Mouse (Mus musculus) adrenal gland, postnatal 25 days (tissue): Measurements from ENCODE around the gene Katnbl1. TPM values are rescaled to one million over a fixed set of nuclear protein-coding genes. Genes with fewer than 3 reads are reported as not detected.
A peak's percentile ranks its signal among the peaks of the same experiment; 100 is the strongest.
"Not testable (repeated sequence)": the region's sequence is repeated elsewhere in the genome, so short reads cannot be mapped to it uniquely, and the experiment has no call there.

ENCODE experiments used
- DNase-seq: peaks from one replicate; pipeline ENCODE4 v3.0.0; 2021; ENCODE audit warnings: mixed read lengths
- total RNA-seq: library from RNA; stranded (reverse); gene quantifications from 2 replicates; pipeline ENCODE4 v1.2.3, GENCODE M21; 2021

Gene Katnbl1
- total RNA-seq, 1 experiment from 2014 or later: 12.0 TPM

GRCm38 (mm10) chr2:112392689-112393088 is 13.7 kb downstream of the Katnbl1 start:
- no peak for DNase-seq

GRCm38 (mm10) chr2:112393958-112394357 is 14.9 kb downstream of the Katnbl1 start:
- no peak for DNase-seq

DNA sequence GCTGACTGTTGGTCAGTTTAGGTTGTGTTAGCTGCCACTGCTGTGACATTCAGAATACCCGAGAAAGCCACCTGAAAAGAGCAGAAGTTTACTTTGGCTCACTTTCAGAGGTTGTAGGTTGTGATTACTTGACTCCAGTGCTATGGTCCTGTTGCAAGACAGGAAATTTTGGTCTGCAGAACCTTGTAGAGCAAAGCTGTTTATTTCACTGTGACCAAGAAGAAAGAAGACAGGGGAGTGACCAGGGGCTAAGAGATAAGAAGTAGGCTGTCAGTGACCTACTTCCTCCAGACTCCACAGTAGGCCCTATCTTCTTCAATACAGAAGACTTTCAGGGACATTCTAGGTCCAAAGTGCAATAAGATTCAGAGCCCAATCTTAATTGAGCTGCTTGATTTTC is 17.6 kb downstream of the Katnbl1 start:
- DNase-seq: no peak

- DNase-seq: no peak
Observed at GRCm38 (mm10) chr2:112407030-112407429, 28.0 kb downstream of the Katnbl1 start.

GRCm38 (mm10) chr2:112425308-112425707 is 46.3 kb downstream of the Katnbl1 start:
- no peak for DNase-seq

- not testable (repeated sequence) for DNase-seq
Observed at GRCm38 (mm10) chr2:112428534-112428933, 49.5 kb downstream of the Katnbl1 start.

GRCm38 (mm10) chr2:112429665-112430064 is 50.7 kb downstream of the Katnbl1 start:
- no peak for DNase-seq

DNA sequence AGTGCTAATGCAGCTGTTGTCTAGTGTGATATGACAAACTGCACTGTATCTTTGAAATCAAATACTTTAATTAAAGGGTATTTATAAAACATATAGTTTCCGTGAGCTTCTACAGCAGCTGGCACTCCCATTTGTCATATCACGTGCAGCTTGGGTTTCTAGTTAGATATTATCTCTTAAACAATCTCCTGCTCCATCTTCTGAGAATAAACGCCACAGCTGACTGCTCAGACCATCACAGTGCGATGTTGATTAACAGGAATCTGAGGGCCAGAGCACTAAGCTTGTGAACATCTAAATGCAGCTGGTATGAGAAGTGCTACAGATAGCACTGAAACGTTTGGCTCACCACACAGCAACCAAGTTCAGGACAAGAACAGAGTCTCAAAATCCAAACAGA is 51.4 kb downstream of the Katnbl1 start:
- DNase-seq: no peak

DNA sequence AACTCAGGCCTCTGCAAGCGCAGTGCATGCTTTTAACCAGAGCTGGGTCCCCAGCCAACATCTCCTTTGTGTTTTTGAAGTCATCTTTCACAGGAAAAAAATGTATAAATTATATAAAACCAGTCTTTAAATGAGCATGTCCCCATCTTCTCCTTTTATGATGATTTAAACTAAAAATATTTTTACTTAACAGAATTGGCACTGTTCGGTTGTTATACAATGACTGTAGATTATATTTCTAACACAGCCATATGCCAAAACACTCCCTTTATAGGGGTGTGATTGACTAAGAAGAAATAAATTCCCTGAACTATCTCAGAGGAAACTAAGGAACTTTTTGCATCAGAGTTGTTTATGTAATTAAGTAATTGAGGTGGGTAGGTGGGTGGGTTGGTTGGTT is 53.5 kb downstream of the Katnbl1 start:
- DNase-seq: no peak

DNA sequence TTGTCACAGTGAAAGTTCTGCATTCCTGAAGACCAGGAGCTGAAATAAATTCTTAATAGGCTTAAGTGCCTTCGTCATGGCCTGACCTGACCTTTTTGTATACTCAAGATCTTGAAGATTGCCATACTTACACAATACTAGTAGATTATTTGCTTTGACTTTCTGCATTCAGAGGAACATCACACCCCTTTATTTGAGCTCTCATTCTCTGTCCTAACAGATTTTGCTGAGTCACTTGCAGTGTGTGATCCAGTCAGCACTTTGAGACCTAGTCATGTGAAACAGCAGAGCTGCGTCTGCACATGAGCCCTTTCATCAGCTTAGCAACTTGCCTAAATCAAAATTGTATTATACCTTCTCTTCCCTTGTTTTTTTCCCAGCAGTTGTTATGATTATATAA is 54.3 kb downstream of the Katnbl1 start:
- DNase-seq: no peak

- no peak for DNase-seq
Observed at GRCm38 (mm10) chr2:112436292-112436691, 57.3 kb downstream of the Katnbl1 start.

DNA sequence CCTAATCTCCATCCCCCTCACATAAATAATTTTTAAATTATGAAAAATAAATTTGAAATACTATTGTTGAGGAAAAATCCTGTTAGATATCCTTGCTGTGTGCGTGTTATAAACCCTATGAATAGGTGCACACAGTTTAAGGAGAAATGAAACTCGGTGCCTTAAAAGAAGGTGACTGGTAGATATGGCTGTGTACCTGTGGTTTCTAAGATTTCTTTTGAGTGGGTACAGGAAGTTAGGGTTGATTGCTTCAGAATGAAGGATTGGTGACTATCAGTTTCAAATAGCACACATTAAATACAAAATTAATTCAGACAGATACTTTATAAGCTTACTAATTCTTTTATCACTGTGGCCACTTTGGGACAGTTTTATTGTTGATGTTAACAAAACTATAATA is 58.6 kb downstream of the Katnbl1 start:
- DNase-seq: no peak

GRCm38 (mm10) chr2:112443491-112443890 is 64.5 kb downstream of the Katnbl1 start:
- DNase-seq: no peak

GRCm38 (mm10) chr2:112445511-112445910 is 66.5 kb downstream of the Katnbl1 start:
- DNase-seq: no peak

DNA sequence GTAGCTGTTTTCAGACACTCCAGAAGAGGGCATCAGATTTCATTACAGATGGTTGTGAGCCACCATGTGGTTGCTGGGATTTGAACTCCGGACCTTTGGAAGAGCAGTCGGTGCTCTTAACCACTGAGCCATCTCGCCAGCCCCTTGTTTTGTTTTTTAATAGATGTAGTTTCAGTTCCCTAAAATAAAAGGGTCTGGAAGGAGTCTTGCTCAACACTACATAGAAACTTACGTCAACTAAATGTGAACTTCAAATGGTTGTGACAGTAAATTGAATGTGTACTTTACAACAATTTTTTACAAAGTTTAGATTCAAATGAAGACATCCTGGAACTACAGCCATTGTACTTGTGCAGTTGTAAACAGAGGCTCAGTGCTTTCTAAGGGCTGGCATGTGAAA is 69.0 kb downstream of the Katnbl1 start:
- DNase-seq: not testable (repeated sequence)

- DNase-seq: no peak
Observed at GRCm38 (mm10) chr2:112448510-112449059, 69.6 kb downstream of the Katnbl1 start.

DNA sequence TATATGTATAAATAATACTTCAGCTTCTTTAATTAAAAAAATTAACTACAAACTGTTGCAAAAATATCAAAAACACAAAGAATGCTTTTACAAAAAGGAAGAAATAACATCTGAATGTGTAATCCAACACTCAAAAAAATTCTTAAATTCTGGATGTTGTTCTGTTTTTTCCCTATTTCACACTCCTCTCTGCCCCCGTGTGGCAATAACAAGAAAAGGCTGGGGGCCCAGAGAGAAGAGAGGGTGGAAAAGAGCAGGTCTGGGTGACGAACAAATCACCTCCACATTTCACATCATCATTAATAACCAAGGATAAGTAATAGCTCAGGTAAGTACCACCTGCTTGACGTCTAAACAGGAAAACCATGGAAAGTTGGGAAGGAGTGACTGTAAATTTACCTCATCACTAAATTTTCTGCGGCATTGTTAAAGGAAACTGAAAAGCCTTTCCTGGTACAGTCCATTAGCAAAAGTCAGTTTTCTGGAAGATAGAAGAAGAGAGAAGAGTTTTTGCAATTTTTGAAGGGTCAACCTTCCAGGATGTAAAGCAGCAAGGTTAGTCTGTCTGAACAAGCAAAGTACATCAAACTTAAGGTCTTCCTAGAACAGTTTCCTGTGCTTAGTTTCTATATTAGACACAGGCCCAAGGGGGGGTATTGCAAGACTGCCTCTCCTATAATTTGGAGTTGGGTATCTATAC is 70.7 kb downstream of the Katnbl1 start:
- peak; percentile 2 for DNase-seq

GRCm38 (mm10) chr2:112452513-112452912 is 73.5 kb downstream of the Katnbl1 start:
- not testable (repeated sequence) for DNase-seq

GRCm38 (mm10) chr2:112454125-112454861 is 75.3 kb downstream of the Katnbl1 start:
- DNase-seq: no peak

DNA sequence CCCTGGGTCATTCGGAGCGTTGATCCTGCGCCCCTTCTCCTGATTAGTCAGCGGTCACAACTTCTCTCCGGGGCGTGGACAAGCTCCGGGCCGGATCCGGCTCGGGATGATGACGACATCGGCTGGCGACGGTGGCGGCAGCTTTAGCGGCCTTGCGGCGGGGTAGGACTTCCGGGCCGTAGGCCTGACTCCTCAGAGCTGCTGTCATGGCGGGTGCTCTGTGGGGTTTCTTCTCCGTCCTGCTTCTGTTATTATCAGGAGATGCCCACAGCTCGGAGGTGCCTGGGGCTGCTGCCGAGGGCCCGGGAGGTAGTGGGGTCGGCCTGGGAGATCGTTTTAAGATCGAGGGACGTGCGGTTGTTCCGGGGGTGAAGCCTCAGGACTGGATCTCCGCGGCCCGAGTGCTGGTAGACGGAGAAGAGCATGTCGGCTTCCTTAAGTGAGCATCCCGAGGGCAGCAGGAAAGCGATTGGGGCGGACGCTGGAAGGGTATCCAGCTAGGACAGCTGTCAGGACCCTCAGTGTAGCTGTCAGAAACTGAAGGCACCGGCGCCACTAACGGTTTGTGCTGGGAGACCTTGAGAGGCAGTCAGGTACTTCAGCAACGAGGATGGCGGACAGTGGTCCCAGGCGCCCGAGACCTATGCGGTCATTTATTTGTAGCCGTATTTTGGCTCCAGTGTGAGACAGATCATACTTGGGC is 76.0 kb downstream of the Katnbl1 start, which contains the start of gene Emc7:
TSS of gene Emc7 (plus strand) at position 136 of the 703 bp plus-strand sequence.
- DNase-seq: peak; percentile 100

- no peak for DNase-seq
Observed at GRCm38 (mm10) chr2:112460557-112460956, 81.5 kb downstream of the Katnbl1 start.
